ENCODE assay signal across 9 mouse cellular contexts in the genomic region with DNA sequence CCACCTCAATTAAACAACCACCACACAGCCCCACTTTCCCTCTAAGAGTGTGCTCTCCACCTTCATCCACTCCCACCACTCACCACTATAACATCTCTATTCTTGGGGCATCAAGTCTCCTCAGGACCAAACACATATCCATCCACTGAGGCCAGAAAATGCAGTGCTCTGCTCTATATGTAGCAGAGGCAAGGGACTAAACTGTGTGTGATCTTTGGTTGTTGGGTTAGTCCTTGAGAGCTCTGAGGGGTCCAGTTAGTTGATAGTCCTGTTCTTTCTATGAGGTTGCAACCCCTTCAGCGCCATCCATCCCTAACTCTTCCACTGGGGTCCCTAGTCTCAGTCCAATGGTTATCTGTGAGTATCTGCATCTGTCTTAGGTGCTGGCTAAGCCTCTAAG. TPM values are rescaled to one million over a fixed set of nuclear protein-coding genes. Genes with fewer than 3 reads are reported as not detected.
DNase-seq lines count a peak whose midpoint lies in the region; ATAC-seq lines count a peak whose summit lies in the region.
"Had no signal": no experiment of that assay in that cellular context is flagged by ENCODE, and none has a peak within 500 bp of the region (broad histone marks: within the 10 kb centered on the region; RNA-seq: fewer than 3 reads in every experiment).

No protein-coding gene starts in this region.

- intact Hi-C loops in heart, postnatal 36 days (cut with DNase I) = no loop called here

- H3K27ac ChIP-seq in heart, embryonic 14.5 days (replicated peaks in 1 of 2; ENCODE audit: control insufficient read depth in 1 of 2, insufficient read depth in 1 of 2, low read depth in 2 of 2, low read length in 2 of 2) = no peak overlapping the region
- no peak overlapping the region for H3K27ac ChIP-seq in intestine, embryonic 16.5 days (ENCODE audit: low read length)
- no peak overlapping the region for H3K27ac ChIP-seq in midbrain, embryonic 14.5 days (replicated peaks; ENCODE audit: low read depth, low read length)
- H3K27ac ChIP-seq: left cerebral cortex, adult 2 months had no signal

- DNase-seq in heart, postnatal 36 days = no peak
- peak; percentile 59 for DNase-seq in MN1 (ENCODE audit: low spot score)
- peak; percentile 11 for DNase-seq in midbrain, embryonic 14.5 days
- DNase-seq in spleen, postnatal 14 days (ENCODE audit: low spot score in 2 of 2) = no peak
- DNase-seq in cerebellum, adult 9-10 months = no peak

- WGBS in heart, embryonic 14.5 days = 50% methylated on average over 1 of the region's 1 CpGs
- 68% methylated on average over 1 of the region's 1 CpGs for WGBS in intestine, embryonic 16.5 days
- WGBS in midbrain, embryonic 14.5 days = 74% methylated on average over 1 of the region's 1 CpGs

- H3K9ac ChIP-seq in heart, embryonic 14.5 days (ENCODE audit: low read length) = no peak overlapping the region
- no peak overlapping the region for H3K9ac ChIP-seq in intestine, embryonic 16.5 days (ENCODE audit: low read depth, low read length)
- no peak overlapping the region for H3K9ac ChIP-seq in midbrain, embryonic 14.5 days (replicated peaks; ENCODE audit: low read length)

- H3K36me3 ChIP-seq in heart, embryonic 14.5 days (ENCODE audit: control insufficient read depth, insufficient read depth, low read length) = no peaks in the 10 kb centered on the region
- no peaks in the 10 kb centered on the region for H3K36me3 ChIP-seq in intestine, embryonic 16.5 days (ENCODE audit: control insufficient read depth, insufficient read depth, low read length)
- H3K36me3 ChIP-seq in midbrain, embryonic 14.5 days (ENCODE audit: control insufficient read depth, insufficient read depth, low read length) = no peaks in the 10 kb centered on the region

- no peaks in the 10 kb centered on the region for H3K4me1 ChIP-seq in heart, embryonic 14.5 days (ENCODE audit: control insufficient read depth in 2 of 2, insufficient read depth in 2 of 2, low read length in 2 of 2)
- no peaks in the 10 kb centered on the region for H3K4me1 ChIP-seq in intestine, embryonic 16.5 days (ENCODE audit: control insufficient read depth, insufficient read depth, low read length)
- no peaks in the 10 kb centered on the region for H3K4me1 ChIP-seq in midbrain, embryonic 14.5 days (ENCODE audit: control insufficient read depth, insufficient read depth, low read length)

- ATAC-seq in heart, embryonic 14.5 days (ENCODE audit: insufficient number of reproducible peaks, insufficient read depth, low FRiP score, low read depth) = peak; percentile 75
- peak; percentile 47; the same call in 1 of the 2 replicates for ATAC-seq in erythroid progenitor cell, adult 5-6 weeks (replicated peaks; ENCODE audit: low FRiP score, poor library complexity, severe bottlenecking)
- ATAC-seq in intestine, embryonic 16.5 days = peak; percentile 68
- ATAC-seq in midbrain, embryonic 14.5 days (ENCODE audit: low FRiP score, low TSS enrichment) = peak; percentile 78

- peaks cover 3% of the 10 kb centered on the region; the same call in 1 of the 2 replicates for H3K9me3 ChIP-seq in heart, embryonic 14.5 days (ENCODE audit: control insufficient read depth, low read length)
- no peaks in the 10 kb centered on the region for H3K9me3 ChIP-seq in intestine, embryonic 16.5 days (ENCODE audit: control insufficient read depth, low read length)
- H3K9me3 ChIP-seq in midbrain, embryonic 14.5 days (ENCODE audit: control insufficient read depth, low read length) = no peaks in the 10 kb centered on the region

- no peak overlapping the region for H3K4me3 ChIP-seq in heart, embryonic 14.5 days (ENCODE audit: control insufficient read depth in 1 of 2, insufficient read depth in 1 of 2, low read depth in 1 of 2, low read length in 2 of 2)
- no peak overlapping the region for H3K4me3 ChIP-seq in intestine, embryonic 16.5 days (ENCODE audit: low read length)
- no peak overlapping the region for H3K4me3 ChIP-seq in midbrain, embryonic 14.5 days (replicated peaks; ENCODE audit: low read depth, low read length)
- H3K4me3 ChIP-seq: left cerebral cortex, adult 2 months had no signal

- H3K27me3 ChIP-seq in heart, embryonic 14.5 days (ENCODE audit: control insufficient read depth, insufficient read depth, low read length) = no peaks in the 10 kb centered on the region
- no peaks in the 10 kb centered on the region for H3K27me3 ChIP-seq in intestine, embryonic 16.5 days (replicated peaks; ENCODE audit: control insufficient read depth, insufficient read depth, low read length)
- no peaks in the 10 kb centered on the region for H3K27me3 ChIP-seq in midbrain, embryonic 14.5 days (ENCODE audit: control insufficient read depth, insufficient read depth, low read length)

- no peak overlapping the region for H3K4me2 ChIP-seq in heart, embryonic 14.5 days (ENCODE audit: low read length)
- no peak overlapping the region for H3K4me2 ChIP-seq in intestine, embryonic 16.5 days (ENCODE audit: low read depth, low read length)
- H3K4me2 ChIP-seq in midbrain, embryonic 14.5 days (ENCODE audit: low read length) = no peak overlapping the region

RNA-seq across cellular contexts. Expression of gene 4931408C20Rik, which starts 0.7 kb away (rescaled TPM):
- not detected in 2 replicates for polyA plus RNA-seq in heart, embryonic 14.5 days (2014; fragmentation: Nextera tagmentation; extraction: Ambion mirVana)
- not detected for total RNA-seq in heart, postnatal 36 days (2021)
- not detected in 2 replicates for total RNA-seq in erythroid progenitor cell, adult 5-6 weeks (2015; ENCODE audit: low replicate concordance)
- total RNA-seq in erythroid progenitor cell, adult 5-6 weeks (2017; ENCODE audit: low replicate concordance) = not detected in 2 replicates
- polyA plus RNA-seq in intestine, embryonic 16.5 days (2015; fragmentation: Nextera tagmentation; extraction: Ambion mirVana) = not detected in 2 replicates
- polyA plus RNA-seq in midbrain, embryonic 14.5 days (2014; fragmentation: Nextera tagmentation; extraction: Ambion mirVana) = not detected in 2 replicates
- total RNA-seq: left cerebral cortex, adult 2 months had no signal

Comparison
In these comparisons a context has a peak if more than half of its experiments do, and no peak if none do; other contexts are left out.
1. DNase-seq: peak in MN1 (single experiment) and midbrain, embryonic 14.5 days (single experiment); none in heart, postnatal 36 days (0 of 2), spleen, postnatal 14 days (0 of 2) and cerebellum, adult 9-10 months (single experiment).
2. Peak in every context shown above with its lines, with median percentiles within 50 percentile points of each other: ATAC-seq.